Comparison of ENCODE assay signal across 20 mouse cellular contexts in the genomic region with DNA sequence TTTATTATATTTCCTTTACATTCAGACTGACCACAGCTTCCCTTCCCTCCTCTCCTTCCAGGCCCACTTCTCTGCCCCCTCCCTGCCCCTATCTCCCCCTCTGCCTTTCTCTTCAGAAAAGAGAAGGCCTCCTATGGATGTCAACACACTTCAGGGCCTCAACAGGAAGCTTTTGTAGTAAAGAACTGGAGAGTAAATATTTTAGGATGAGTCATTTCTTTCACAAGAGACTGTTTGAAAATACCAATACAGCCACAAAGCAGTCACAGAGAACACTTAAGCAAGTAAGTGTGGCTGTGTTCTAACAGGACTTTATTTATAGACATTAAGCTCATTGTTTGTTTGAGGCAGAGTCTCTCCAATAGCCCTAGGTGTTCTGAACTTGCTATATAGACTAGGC. TPM values are rescaled to one million over a fixed set of nuclear protein-coding genes. Genes with fewer than 3 reads are reported as not detected.
DNase-seq lines count a peak whose midpoint lies in the region; ATAC-seq lines count a peak whose summit lies in the region.
"Had no signal": no experiment of that assay in that cellular context is flagged by ENCODE, and none has a peak within 500 bp of the region (broad histone marks: within the 10 kb centered on the region; RNA-seq: fewer than 3 reads in every experiment).

No protein-coding gene starts in this region.

- H3K36me3 ChIP-seq in midbrain, embryonic 10.5 days = peaks cover 79% of the 10 kb centered on the region
- H3K36me3 ChIP-seq: midbrain, embryonic 15.5 days had no signal

- no peak overlapping the region for H3K4me3 ChIP-seq in midbrain, embryonic 10.5 days
- H3K4me3 ChIP-seq: kidney, embryonic 15.5 days; limb, embryonic 12.5 days; megakaryocyte, embryonic 14.5 days; midbrain, embryonic 15.5 days had no signal

- no peaks in the 10 kb centered on the region for H3K27me3 ChIP-seq in midbrain, embryonic 10.5 days (ENCODE audit: low read depth, poor library complexity, severe bottlenecking)
- H3K27me3 ChIP-seq: CH12.LX; kidney, embryonic 15.5 days; limb, embryonic 12.5 days; megakaryocyte, embryonic 14.5 days; midbrain, embryonic 15.5 days had no signal

- peak; percentile 84 for ATAC-seq in megakaryocyte, adult 5-6 weeks (ENCODE audit: poor library complexity, severe bottlenecking)
- ATAC-seq: midbrain, embryonic 15.5 days had no signal

- DNase-seq in lung, postnatal 36 days = peak; percentile 8
- no peak for DNase-seq in lung, postnatal 4 days
- peak; percentile 47 for DNase-seq in NIH3T3 (ENCODE audit: low read depth)
- DNase-seq in layer of hippocampus, adult 9-11 months = no peak
- no peak for DNase-seq in midbrain, embryonic 10.5 days (ENCODE audit: low spot score)
- DNase-seq in layer of hippocampus, postnatal 10 days (ENCODE audit: low spot score in 2 of 2) = no peak
- DNase-seq: adrenal gland, adult 8-10 months; cerebellum, adult 9-11 months; heart, adult 11 months; heart, postnatal 36 days; kidney, postnatal 4 days; right cerebral cortex, postnatal 14 days had no signal

- no peaks in the 10 kb centered on the region for H3K9me3 ChIP-seq in midbrain, embryonic 10.5 days (replicated peaks)
- H3K9me3 ChIP-seq: kidney, embryonic 15.5 days; limb, embryonic 12.5 days; megakaryocyte, embryonic 14.5 days; midbrain, embryonic 15.5 days had no signal

- H3K27ac ChIP-seq in midbrain, embryonic 10.5 days (replicated peaks) = no peak overlapping the region
- H3K27ac ChIP-seq: hindbrain, embryonic 14.5 days; kidney, embryonic 15.5 days; limb, embryonic 12.5 days; midbrain, embryonic 15.5 days had no signal

- no peaks in the 10 kb centered on the region for H3K4me1 ChIP-seq in midbrain, embryonic 10.5 days
- H3K4me1 ChIP-seq: limb, embryonic 12.5 days; midbrain, embryonic 15.5 days had no signal

RNA-seq across cellular contexts. Expression of a gene that starts 23.3 kb away (rescaled TPM):
- 25.6 and 31.7 TPM in 2 replicates for total RNA-seq in megakaryocyte, adult 5-6 weeks (2015)
- 70.1 and 76.7 TPM in 2 replicates for total RNA-seq in megakaryocyte, adult 5-6 weeks (2017)
- 40.0 and 42.3 TPM in 2 replicates for polyA plus RNA-seq in midbrain, embryonic 10.5 days (2016; fragmentation: Nextera tagmentation; extraction: Ambion mirVana)
- 10 to 100 TPM; 17.1 to 18.5 TPM for total RNA-seq in layer of hippocampus, postnatal 10 days (2021)

RNA-seq across cellular contexts. Expression of a gene that starts 29.2 kb away (rescaled TPM):
- 2,055 and 2,225 TPM in 2 replicates for total RNA-seq in megakaryocyte, adult 5-6 weeks (2015)
- 1,695 and 1,727 TPM in 2 replicates for total RNA-seq in megakaryocyte, adult 5-6 weeks (2017)
- polyA plus RNA-seq in midbrain, embryonic 10.5 days (2016; fragmentation: Nextera tagmentation; extraction: Ambion mirVana) = 1,053 and 1,229 TPM in 2 replicates
- 100 to 1,000 TPM; 612 to 638 TPM for total RNA-seq in layer of hippocampus, postnatal 10 days (2021)

RNA-seq across cellular contexts. Expression of a gene that starts 29.4 kb away (rescaled TPM):
- 22.3 and 26.7 TPM in 2 replicates for total RNA-seq in megakaryocyte, adult 5-6 weeks (2015)
- 76.4 and 109 TPM in 2 replicates for total RNA-seq in megakaryocyte, adult 5-6 weeks (2017)
- polyA plus RNA-seq in midbrain, embryonic 10.5 days (2016; fragmentation: Nextera tagmentation; extraction: Ambion mirVana) = 42.6 and 42.8 TPM in 2 replicates
- total RNA-seq in layer of hippocampus, postnatal 10 days (2021) = 1 to 10 TPM; 5.1 to 9.8 TPM

RNA-seq across cellular contexts. Expression of a gene that starts 32.7 kb away (rescaled TPM):
- 0.34 TPM in 1 of 2 replicates, not detected in the other for total RNA-seq in megakaryocyte, adult 5-6 weeks (2015)
- total RNA-seq in megakaryocyte, adult 5-6 weeks (2017) = 0.16 and 0.48 TPM in 2 replicates
- 3.0 and 3.1 TPM in 2 replicates for polyA plus RNA-seq in midbrain, embryonic 10.5 days (2016; fragmentation: Nextera tagmentation; extraction: Ambion mirVana)
- total RNA-seq in layer of hippocampus, postnatal 10 days (2021) = 1 to 10 TPM; 4.0 to 5.8 TPM
- polyA plus RNA-seq: spleen, adult 2 months had no signal

RNA-seq across cellular contexts. Expression of a gene that starts 51.1 kb away (rescaled TPM):
- total RNA-seq in megakaryocyte, adult 5-6 weeks (2015) = 79.7 and 92.9 TPM in 2 replicates
- total RNA-seq in megakaryocyte, adult 5-6 weeks (2017) = 114 and 117 TPM in 2 replicates
- polyA plus RNA-seq in midbrain, embryonic 10.5 days (2016; fragmentation: Nextera tagmentation; extraction: Ambion mirVana) = 75.9 and 86.7 TPM in 2 replicates
- total RNA-seq in layer of hippocampus, postnatal 10 days (2021) = 100 to 1,000 TPM; 126 to 129 TPM

Comparison
In these comparisons a context has a peak if more than half of its experiments do, and no peak if none do; other contexts are left out.
1. DNase-seq: peak in lung, postnatal 36 days (single experiment) and NIH3T3 (single experiment); none in lung, postnatal 4 days (0 of 2), layer of hippocampus, adult 9-11 months (single experiment), midbrain, embryonic 10.5 days (single experiment) and layer of hippocampus, postnatal 10 days (0 of 2).